Mouse (Mus musculus) hindbrain, embryonic 11.5 days (tissue): ENCODE results near the gene Tmem50b. TPM values are rescaled to one million over a fixed set of nuclear protein-coding genes. Genes with fewer than 3 reads are reported as not detected.

Experiments used
- ATAC-seq: fragments of 200-750 bp; cut with Nextera tagmentation; 2 replicates; pipeline ENCODE4 v1.8.0; 2017; ENCODE audit warnings: mild to moderate bottlenecking, moderate TSS enrichment, moderate library complexity; ENCODE audit not compliant: low FRiP score
- DNase-seq: peaks from one replicate; pipeline ENCODE4 v3.0.0-alpha.2; 2015; ENCODE audit warnings: low spot score
- H3K27ac ChIP-seq: fragments of 300-500 bp; sonication (generic); 2 replicates; pipeline ENCODE4 v1.5.1; 2014; ENCODE audit warnings: mild to moderate bottlenecking, low read depth, low read length
- H3K27me3 ChIP-seq: fragments of 300-500 bp; sonication (generic); 2 replicates; pipeline ENCODE4 v1.6.1; 2014; ENCODE audit warnings: mild to moderate bottlenecking, low read length, moderate library complexity, mixed read lengths; ENCODE audit not compliant: control insufficient read depth, insufficient read depth
- H3K36me3 ChIP-seq: fragments of 300-500 bp; sonication (generic); 2 replicates; pipeline ENCODE4 v1.6.1; 2014; ENCODE audit warnings: mild to moderate bottlenecking, low read length, moderate library complexity, mixed read lengths; ENCODE audit not compliant: control insufficient read depth, insufficient read depth
- H3K4me1 ChIP-seq: fragments of 300-500 bp; sonication (generic); replicated peaks from 2 replicates; pipeline ENCODE4 v1.6.1; 2014; ENCODE audit warnings: low read length, mixed read lengths; ENCODE audit not compliant: control insufficient read depth, insufficient read depth
- H3K4me2 ChIP-seq: fragments of 300-500 bp; sonication (generic); replicated peaks from 2 replicates; pipeline ENCODE4 v1.6.1; 2014; ENCODE audit warnings: mild to moderate bottlenecking, low read depth, low read length
- H3K4me3 ChIP-seq: fragments of 300-500 bp; sonication (generic); 2 replicates; pipeline ENCODE4 v1.5.1; 2014; ENCODE audit warnings: low read depth, low read length
- H3K9ac ChIP-seq: fragments of 300-500 bp; sonication (generic); 2 replicates; pipeline ENCODE4 v1.6.1; 2014; ENCODE audit warnings: low read depth, low read length
- H3K9me3 ChIP-seq: fragments of 300-500 bp; sonication (generic); 2 replicates; pipeline ENCODE4 v1.6.1; 2016; ENCODE audit warnings: low read length; ENCODE audit not compliant: control insufficient read depth
- WGBS: fragments of 180-500 bp; shearing (Covaris S2); extraction: QIAGEN DNeasy Blood & Tissue Kit; methylation state at CpG from one replicate; pipeline ENCODE4 v1.1.7; 2014; 5-methylcytosine and 5-hydroxymethylcytosine counted together
- polyA plus RNA-seq: library from polyadenylated mRNA; unstranded; fragments of >200 nt; fragmentation: Nextera tagmentation; extraction: Ambion mirVana; gene quantifications from 2 replicates; pipeline ENCODE4 v1.2.1, GENCODE M21; 2014

Gene Tmem50b
- polyA plus RNA-seq, 1 experiment from 2014 or later, result 55.9 TPM

DNA sequence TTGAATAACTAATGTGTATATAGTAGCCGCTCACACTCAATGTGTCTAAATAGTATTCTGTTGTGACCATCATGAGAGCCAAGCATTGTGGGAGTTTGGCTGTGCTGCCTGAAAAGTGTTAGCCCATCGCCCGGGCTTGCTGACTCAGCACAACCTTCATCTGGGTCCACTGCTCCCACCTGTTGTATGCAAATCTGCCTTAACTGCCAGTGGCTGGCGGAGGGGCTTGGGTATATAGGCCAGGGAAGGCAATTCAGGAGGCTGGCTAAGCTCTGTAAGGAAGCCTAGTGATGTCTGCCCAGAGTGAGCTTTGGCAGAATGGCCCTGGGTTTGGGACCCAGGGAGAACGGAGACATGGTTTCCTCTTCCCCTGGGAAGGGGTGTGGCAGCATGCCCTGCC is 22.6 kb upstream of the Tmem50b start:
- no peak for ATAC-seq
- H3K36me3 ChIP-seq, result peaks cover 4% of the 10 kb centered on the region; the same call in 1 of the 2 replicates
- 89% methylated on average over 5 of the region's 5 CpGs for WGBS

DNA sequence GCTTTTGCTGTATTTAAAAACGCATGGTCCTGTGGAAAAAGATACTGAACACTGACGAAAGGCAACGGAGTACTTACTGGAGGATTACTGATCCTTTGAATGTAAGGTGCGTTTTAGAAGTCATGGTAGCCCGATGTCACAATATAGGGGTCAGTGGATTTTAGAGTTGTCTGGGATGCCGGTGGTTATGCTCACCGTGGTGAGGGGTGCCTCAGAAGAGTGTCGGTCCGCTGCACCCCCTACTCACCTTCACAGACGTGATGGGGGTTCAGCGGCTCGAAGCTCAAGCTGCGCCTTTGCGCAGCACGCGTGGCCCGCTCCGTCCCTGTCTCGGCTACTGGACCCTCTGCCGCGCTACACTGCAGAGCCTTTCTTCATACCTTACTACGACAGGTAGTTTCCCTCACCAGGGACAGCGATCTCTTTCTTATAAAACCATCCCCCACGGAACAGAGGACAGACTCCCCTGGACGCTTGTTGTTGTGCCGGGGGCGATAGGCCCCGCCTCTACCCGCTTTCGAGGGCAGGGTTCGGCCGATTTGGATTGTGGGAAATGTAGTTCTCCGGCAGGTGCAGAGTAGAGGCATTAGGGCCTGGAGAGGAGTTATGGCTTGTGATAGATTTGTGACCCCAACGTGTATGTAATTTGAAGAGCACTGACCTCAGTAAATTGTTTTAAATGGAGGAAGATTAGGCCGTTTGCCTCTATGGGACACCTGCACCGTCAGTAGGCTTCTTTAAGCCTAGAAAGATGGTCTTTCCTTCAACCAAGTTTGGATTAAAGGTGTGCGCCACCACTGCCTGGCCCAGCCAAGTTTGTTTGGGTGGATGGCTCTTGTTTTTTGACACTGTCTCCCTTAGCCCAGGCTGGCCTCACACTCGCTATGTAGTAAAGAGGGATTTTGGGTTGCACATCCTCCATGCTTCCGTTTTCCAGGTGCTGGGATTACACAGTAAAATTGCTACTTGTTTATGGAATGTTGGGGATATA is 21.2 kb upstream of the Tmem50b start, which contains the start of gene Dnajc28:
Gene Dnajc28, minus strand, starts transcription at position 516 of the 991 bp plus-strand sequence.
- H3K4me2 ChIP-seq, result peak within 1 kb of the TSS; percentile 76
- peaks cover 4% of the 10 kb centered on the region; the same call in 1 of the 2 replicates for H3K36me3 ChIP-seq
- no peaks in the 10 kb centered on the region for H3K9me3 ChIP-seq
- no peak within 1 kb of the TSS for H3K27ac ChIP-seq
- peak within 1 kb of the TSS; percentile 72 for H3K4me3 ChIP-seq
- H3K27me3 ChIP-seq, result 0 out of 2 replicates have a peak, but pooled peaks cover 2% of the 10 kb centered on the region
- ATAC-seq (peak; percentile 94), DNase-seq (peak; percentile 85)
- H3K4me1 ChIP-seq, result no peaks in the 10 kb centered on the region
- 11% methylated on average over 39 of the region's 39 CpGs for WGBS
- H3K9ac ChIP-seq, result peak within 1 kb of the TSS; percentile 76

More for the DNA sequence above, 22.6 kb upstream of the Tmem50b start:
- H3K4me2 ChIP-seq, result no peak overlapping the region
- no peak overlapping the region for H3K9ac ChIP-seq
- no peak overlapping the region for H3K4me3 ChIP-seq
- no peak overlapping the region for H3K27ac ChIP-seq
- no peaks in the 10 kb centered on the region for H3K9me3 ChIP-seq
- H3K4me1 ChIP-seq, result no peaks in the 10 kb centered on the region
- 0 out of 2 replicates have a peak, but pooled peaks cover 2% of the 10 kb centered on the region for H3K27me3 ChIP-seq
- DNase-seq, result no peak

GRCm38 (mm10) chr16:91614552-91614951 is 17.0 kb upstream of the Tmem50b start:
- WGBS, result 90% methylated on average over 6 of the region's 6 CpGs
- DNase-seq, result no peak
- ATAC-seq, result no peak
- no peaks in the 10 kb centered on the region for H3K9me3 ChIP-seq
- no peaks in the 10 kb centered on the region for H3K4me1 ChIP-seq
- H3K4me3 ChIP-seq, result no peak overlapping the region
- H3K27ac ChIP-seq, result no peak overlapping the region
- H3K4me2 ChIP-seq, result no peak overlapping the region
- H3K36me3 ChIP-seq, result no peaks in the 10 kb centered on the region
- H3K27me3 ChIP-seq, result 0 out of 2 replicates have a peak, but pooled peaks cover 2% of the 10 kb centered on the region
- no peak overlapping the region for H3K9ac ChIP-seq

GRCm38 (mm10) chr16:91612525-91612924 is 14.9 kb upstream of the Tmem50b start:
- H3K9me3 ChIP-seq, result no peaks in the 10 kb centered on the region
- DNase-seq, result no peak
- WGBS, result 69% methylated on average over 5 of the region's 5 CpGs
- H3K27me3 ChIP-seq, result no peaks in the 10 kb centered on the region
- ATAC-seq, result no peak
- H3K36me3 ChIP-seq, result no peaks in the 10 kb centered on the region
- no peaks in the 10 kb centered on the region for H3K4me1 ChIP-seq
- H3K4me2 ChIP-seq, result no peak overlapping the region
- no peak overlapping the region for H3K4me3 ChIP-seq
- H3K9ac ChIP-seq, result no peak overlapping the region; the same call in 1 of the 2 replicates
- no peak overlapping the region for H3K27ac ChIP-seq

DNA sequence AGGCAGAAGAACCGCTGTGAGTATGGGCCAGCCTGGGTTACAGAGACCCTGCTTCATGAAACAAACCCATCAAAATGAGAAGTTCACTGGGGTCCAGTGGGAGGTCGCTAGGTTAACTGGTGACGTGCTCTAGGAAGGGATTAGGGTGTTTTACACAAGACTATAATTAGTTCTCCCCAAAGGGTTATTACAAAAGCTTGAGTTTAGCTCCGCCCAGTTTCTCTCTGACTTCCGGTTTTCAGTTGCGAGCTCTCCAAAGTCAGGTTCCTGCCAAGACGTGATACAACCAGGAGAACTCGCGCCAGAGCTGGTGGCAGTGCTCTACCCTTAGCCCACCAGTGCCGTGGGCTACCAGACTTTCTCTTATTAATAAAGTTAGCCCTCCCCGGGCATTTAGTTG is 13.6 kb upstream of the Tmem50b start:
- H3K27ac ChIP-seq, result no peak overlapping the region
- H3K9me3 ChIP-seq, result no peaks in the 10 kb centered on the region
- no peaks in the 10 kb centered on the region for H3K27me3 ChIP-seq
- H3K4me2 ChIP-seq, result no peak overlapping the region
- WGBS, result 73% methylated on average over 11 of the region's 11 CpGs
- no peaks in the 10 kb centered on the region for H3K36me3 ChIP-seq
- DNase-seq, result no peak
- H3K9ac ChIP-seq, result no peak overlapping the region
- no peaks in the 10 kb centered on the region for H3K4me1 ChIP-seq
- H3K4me3 ChIP-seq, result no peak overlapping the region
- no peak for ATAC-seq

GRCm38 (mm10) chr16:91609501-91610245 is 12.1 kb upstream of the Tmem50b start:
- WGBS, result 84% methylated on average over 9 of the region's 9 CpGs
- no peaks in the 10 kb centered on the region for H3K27me3 ChIP-seq
- no peaks in the 10 kb centered on the region for H3K36me3 ChIP-seq
- H3K9me3 ChIP-seq, result no peaks in the 10 kb centered on the region
- no peak overlapping the region for H3K4me3 ChIP-seq
- H3K4me2 ChIP-seq, result no peak overlapping the region
- ATAC-seq, result no peak
- DNase-seq, result no peak
- no peak overlapping the region for H3K27ac ChIP-seq
- H3K4me1 ChIP-seq, result no peaks in the 10 kb centered on the region
- no peak overlapping the region for H3K9ac ChIP-seq

DNA sequence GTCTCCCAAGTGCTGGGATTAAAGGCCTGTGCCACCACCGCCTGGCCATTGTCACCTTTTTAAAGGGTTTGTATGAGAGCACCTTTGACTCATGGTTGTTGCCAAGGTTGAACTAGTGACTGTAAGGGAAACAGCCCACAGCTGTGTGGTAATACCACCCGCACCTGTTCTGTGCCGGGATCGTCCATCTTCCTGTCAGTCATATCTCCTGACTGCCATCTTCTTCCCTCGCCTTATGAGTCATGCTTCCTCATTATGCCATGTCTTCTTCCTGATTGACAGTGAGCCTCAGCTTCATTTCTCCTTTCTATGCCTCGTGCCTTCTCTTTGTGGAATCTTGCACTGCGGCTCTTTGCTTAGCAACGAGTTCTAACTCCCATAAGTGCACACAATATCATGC is 9.4 kb upstream of the Tmem50b start:
- H3K4me1 ChIP-seq, result no peaks in the 10 kb centered on the region
- ATAC-seq (no peak), DNase-seq (no peak)
- no peak overlapping the region for H3K4me2 ChIP-seq
- H3K9me3 ChIP-seq, result no peaks in the 10 kb centered on the region
- no peaks in the 10 kb centered on the region for H3K36me3 ChIP-seq
- 90% methylated on average over 8 of the region's 8 CpGs for WGBS
- no peak overlapping the region for H3K27ac ChIP-seq
- no peak overlapping the region for H3K4me3 ChIP-seq
- no peaks in the 10 kb centered on the region for H3K27me3 ChIP-seq
- no peak overlapping the region for H3K9ac ChIP-seq

DNA sequence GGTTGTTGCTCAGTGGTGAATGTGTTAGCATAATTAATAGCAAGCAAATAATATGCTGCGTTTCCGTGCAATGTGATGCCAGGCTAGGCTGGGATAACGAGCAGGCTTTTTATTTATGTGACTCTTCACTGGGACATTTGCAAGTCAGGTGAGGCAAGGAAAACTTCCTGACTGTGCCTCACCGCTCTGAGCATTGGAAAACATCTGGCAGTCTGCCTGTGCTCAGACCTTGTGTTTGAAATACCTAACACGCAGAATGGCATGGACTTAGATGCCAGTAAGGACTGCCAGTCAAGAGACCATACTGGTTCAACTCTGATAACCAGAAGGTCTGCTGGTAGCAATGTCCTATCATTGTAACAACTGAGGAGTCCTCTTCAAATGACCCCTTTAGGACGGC is 7.6 kb upstream of the Tmem50b start:
- DNase-seq, result no peak
- no peaks in the 10 kb centered on the region for H3K27me3 ChIP-seq
- H3K27ac ChIP-seq, result no peak overlapping the region
- WGBS, result 84% methylated on average over 6 of the region's 6 CpGs
- no peaks in the 10 kb centered on the region for H3K4me1 ChIP-seq
- no peaks in the 10 kb centered on the region for H3K36me3 ChIP-seq
- ATAC-seq, result no peak
- H3K4me2 ChIP-seq, result no peak overlapping the region
- no peak overlapping the region for H3K4me3 ChIP-seq
- no peak overlapping the region for H3K9ac ChIP-seq
- no peaks in the 10 kb centered on the region for H3K9me3 ChIP-seq
